Mouse (Mus musculus) liver, embryonic 14 days (tissue): ENCODE data around the gene Shc4. TPM values are rescaled to one million over a fixed set of nuclear protein-coding genes. Genes with fewer than 3 reads are reported as not detected.

ENCODE experiments used
- polyA plus RNA-seq: library from polyadenylated mRNA; depleted of rRNA; stranded (reverse); fragments of >200 nt; gene quantifications from 2 replicates; pipeline ENCODE4 v1.2.3, GENCODE M21; 2012; rRNA removed

Gene Shc4
- polyA plus RNA-seq, result 0.51 and 0.70 TPM in 2 replicates

DNA sequence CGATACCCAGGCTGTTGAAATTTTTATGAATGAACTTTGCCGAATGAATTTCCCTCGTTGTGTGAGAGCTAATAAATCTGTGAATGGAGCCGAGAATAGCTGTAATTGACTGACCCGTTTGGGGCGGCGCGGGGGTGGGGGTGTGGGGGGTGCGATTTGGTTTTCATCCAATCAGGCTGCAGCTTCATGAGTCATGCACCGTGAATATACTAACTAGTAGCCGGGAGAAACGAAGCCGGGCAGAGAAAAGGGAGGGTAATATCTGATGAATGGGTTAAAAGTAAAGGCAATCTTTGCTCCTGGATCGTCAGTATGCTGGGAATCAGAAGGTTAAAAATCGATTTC lies at the start of gene Shc4:
Gene Shc4, minus strand, starts transcription at position 63 of the 345 bp plus-strand sequence.

DNA sequence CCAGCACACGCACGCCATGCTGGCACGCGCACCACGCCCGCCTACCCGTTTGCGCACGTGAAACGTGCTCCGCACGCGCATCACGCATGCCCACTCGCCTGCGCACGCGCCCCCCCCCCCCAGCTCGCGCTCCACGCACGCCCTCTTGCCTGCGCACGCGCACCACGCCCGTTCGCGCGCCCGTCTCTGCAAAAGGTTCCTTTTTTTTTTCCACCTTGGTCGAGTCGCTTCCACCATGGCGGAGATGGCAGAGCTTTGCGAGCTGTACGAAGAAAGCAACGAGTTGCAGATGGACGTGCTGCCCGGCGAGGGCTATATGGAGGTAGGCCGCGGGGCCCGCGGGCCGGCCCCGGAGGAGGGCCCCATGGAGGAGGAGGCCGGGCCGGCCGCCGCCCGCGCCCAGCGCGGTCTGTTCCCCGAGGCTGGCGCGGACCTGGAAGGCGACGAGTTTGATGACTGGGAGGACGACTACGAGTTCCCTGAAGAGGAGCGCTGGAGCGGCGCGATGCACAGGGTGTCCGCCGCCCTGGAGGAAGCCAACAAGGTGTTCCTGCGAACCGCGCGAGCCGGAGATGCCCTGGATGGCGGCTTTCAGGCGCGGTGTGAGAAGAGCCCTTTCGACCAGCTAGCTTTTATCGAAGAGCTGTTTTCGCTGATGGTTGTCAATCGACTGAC lies 50.9 kb downstream of the Shc4 start, which contains the start of gene Eid1:
Gene Eid1, plus strand, starts transcription at position 139 of the 675 bp plus-strand sequence.

DNA sequence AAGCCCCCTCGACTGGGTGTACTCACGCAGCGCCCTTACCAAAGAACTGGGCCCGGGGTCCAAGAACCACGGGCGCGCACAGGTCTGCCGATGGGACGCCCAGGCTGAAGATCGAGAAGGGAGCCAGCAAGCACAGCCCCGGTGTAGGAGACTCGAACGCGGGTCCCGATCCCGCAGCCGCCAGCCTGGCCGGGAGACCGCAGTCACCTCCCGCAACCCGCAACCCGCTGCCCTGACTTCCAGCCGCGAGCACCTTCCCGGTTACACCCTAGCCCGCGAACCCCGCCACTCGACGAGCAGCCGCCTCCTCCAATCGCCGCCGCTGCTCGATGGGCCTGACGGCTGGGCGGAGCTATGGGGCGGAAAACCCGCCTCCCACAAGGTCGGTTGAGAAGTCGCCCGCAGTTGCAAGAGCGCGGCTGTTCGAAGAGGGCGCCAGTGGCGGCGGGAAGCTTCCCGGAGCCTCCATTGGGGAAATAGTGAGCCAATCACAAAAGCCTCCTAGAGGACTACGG lies 99.1 kb downstream of the Shc4 start, which contains the start of gene Cep152:
Gene Cep152, minus strand, starts transcription at position 277 of the 515 bp plus-strand sequence.

Other genes starting within 250 kb of the Shc4 start
- 0.01 TPM in 1 of 2 replicates, not detected in the other for gene Gm9913, start 219.1 kb downstream of the Shc4 start, polyA plus RNA-seq
- gene Fbn1, start 216.2 kb downstream of the Shc4 start, polyA plus RNA-seq, result 0.73 and 1.0 TPM in 2 replicates
- 4.5 and 5.1 TPM in 2 replicates for gene Cep152, start 99.0 kb downstream of the Shc4 start, polyA plus RNA-seq
- gene Eid1, start 51.1 kb downstream of the Shc4 start, polyA plus RNA-seq, result 25.8 and 29.6 TPM in 2 replicates
- 2.4 and 3.1 TPM in 2 replicates for gene Secisbp2l, start 58.7 kb upstream of the Shc4 start, polyA plus RNA-seq
- gene Galk2, start 135.0 kb upstream of the Shc4 start, polyA plus RNA-seq, result 5.5 and 7.3 TPM in 2 replicates
- 56.0 and 68.3 TPM in 2 replicates for gene Cops2, start 135.0 kb upstream of the Shc4 start, polyA plus RNA-seq